Mouse (Mus musculus): ENCODE results near the gene Gm42791.

The Gm42791 gene

GRCm38 (mm10) chr5:148994706-148995414, at the start of gene Gm42791:
Gene Gm42791 (minus strand): TSS chr5:148995147.
- in situ Hi-C loops (cut with MboI, MseI): no loop called here

DNA sequence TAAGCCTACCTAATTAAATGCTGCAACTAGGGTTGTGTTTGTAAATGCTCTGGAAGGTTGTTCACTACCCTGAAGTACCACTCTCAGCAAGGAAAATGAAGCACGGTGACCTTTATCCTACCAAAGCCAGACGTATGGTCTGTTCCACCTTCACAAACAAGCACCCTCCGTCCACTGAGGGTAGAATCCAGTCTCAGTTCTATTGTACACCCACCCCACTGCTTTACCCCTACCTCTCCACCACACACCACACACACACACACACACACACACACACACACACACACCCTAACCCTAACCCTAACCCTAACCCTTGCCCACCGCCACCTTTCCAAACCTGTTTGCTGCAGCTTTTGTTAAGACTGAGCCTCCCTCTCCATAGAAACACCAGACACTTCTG, 49.1 kb upstream of the Gm42791 start:
- in situ Hi-C loops (cut with MboI, MseI): no loop called here

DNA sequence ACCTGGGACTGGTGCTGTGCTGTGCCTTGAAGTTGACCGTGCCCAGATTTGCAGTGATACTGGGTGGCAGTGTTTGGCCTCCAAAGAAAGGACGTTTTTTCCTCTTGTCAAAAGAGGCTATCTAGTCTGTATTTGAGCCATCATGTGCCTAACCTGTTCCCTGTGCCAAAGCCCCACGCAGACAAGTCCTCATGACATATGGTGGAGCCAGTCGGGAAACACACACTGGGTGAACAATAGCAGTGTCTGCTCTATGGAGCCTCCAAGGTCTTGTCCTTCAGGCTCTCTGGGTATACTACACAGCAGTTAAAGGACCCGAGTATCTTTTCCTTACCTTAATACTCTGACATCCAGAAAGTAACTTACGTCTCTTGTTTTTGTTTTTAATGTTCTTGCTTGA, 48.3 kb upstream of the Gm42791 start:
- in situ Hi-C loops (cut with MboI, MseI): no loop called here

GRCm38 (mm10) chr5:149039825-149040224, 44.9 kb upstream of the Gm42791 start:
- in situ Hi-C loops (cut with MboI, MseI): no loop called here

- in situ Hi-C loops (cut with MboI, MseI): no loop called here
These were observed 42.8 kb upstream of the Gm42791 start for GRCm38 (mm10) chr5:149037729-149038128.

DNA sequence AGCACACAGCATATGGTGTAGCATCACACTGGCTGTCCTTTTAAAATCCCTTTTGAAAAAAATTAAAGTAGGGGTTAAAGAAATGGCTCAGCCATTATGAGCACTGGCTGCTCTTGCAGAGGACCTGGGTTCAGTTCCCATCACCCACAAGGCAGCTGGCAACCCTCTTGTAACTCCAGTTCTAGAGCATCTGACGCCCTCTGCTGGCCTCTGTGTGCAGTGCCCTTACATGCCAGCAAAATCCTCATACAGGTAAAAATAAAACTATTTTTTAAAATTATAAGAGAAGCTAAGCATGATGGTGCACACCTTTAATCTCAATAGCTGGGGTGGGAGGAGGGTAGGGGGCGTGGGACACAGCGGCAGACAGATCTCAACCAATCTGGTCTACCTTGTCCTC, 42.0 kb upstream of the Gm42791 start:
- in situ Hi-C loops (cut with MboI, MseI): no loop called here

DNA sequence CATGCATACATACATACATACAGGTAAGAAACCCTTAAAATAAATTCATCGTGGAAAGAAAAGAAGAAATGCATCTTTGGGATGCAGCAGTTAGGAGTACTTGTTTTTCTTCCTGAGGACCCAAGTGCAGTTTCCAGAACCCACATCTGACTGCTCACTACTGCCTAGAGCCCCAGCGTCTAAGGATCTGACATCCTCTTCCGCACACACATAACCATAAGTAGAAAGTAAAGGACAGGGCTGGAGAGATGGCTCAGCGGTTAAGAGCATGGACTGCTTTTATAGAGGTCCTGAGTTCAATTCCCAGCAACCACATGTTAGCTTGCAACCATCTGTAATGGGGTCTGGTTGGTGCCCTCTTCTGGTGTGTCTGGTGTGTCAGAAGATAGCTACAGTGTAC, 37.5 kb upstream of the Gm42791 start:
- in situ Hi-C loops (cut with MboI, MseI): no loop called here

DNA sequence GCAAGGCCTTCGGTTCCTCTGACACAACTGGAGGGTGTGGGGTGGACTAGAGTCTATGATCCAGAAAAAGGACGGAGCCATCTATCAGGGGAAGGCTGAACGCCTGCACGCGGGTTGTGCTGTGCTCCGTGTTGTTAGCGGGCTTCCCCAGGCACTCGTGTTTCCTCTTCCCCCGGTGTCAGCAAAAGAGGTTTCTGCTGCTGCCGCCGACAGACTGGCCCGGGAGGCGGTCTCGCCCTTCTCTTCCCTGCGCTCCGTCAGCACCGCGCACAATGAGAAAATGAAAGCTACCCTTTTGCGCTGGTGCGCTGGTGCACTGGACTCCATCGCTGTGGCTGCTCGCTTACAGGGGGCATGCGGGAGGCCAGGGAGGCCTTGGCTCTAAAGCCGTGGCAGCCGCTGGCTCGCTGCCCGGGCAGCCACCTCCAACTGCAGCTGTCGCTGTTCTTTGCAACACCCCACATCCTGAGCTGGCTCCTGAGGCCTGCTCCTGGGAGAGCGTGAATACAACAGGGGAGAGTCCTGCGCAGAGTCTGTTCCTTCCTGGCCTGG, 36.3 kb upstream of the Gm42791 start:
- in situ Hi-C loops (cut with MboI, MseI): no loop called here

DNA sequence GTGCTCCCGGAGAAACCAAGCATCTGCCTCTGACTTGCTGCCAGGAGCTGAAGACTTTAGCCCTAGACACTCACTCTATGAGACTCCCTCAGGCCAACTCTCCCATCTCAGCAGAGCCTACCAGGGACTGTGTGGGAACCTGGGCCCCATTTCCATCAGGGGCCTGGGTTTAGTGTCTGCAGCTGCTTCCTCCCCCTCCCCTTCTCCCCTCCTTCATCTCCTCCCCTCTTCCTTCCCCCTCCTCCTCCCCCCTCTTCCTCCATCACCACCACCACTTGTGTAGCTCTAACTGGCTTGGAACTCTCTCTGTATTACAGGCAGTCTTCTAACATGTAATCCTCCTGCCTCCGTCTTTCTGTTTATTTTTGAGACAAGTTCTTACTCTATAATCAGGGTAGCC, 35.2 kb upstream of the Gm42791 start:
- in situ Hi-C loops (cut with MboI, MseI): no loop called here

DNA sequence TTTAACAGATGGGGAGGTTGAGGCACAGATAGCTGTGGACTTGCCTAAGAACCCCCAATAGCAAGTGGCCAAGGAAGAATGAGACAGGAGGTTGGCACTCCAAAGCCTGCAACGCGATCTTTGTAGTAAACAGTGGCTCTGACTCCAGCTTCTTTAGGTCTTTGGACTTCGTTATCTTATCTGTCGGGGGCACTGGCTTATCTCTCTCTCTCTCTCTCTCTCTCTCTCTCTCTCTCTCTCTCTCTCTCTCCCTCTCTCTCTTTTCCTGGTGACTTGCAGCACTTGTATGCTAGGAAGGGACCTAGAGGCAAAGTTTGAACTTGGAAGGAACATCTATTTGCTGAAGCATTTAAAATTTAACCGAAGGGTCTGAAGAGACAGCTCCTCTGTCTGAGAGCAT, 33.4 kb upstream of the Gm42791 start:
- in situ Hi-C loops (cut with MboI, MseI): no loop called here

GRCm38 (mm10) chr5:149027389-149027788, 32.4 kb upstream of the Gm42791 start:
- in situ Hi-C loops (cut with MboI, MseI): no loop called here

- in situ Hi-C loops (cut with MboI, MseI): no loop called here
These were observed 26.2 kb upstream of the Gm42791 start for GRCm38 (mm10) chr5:149021120-149021519.

- in situ Hi-C loops (cut with MboI, MseI): no loop called here
These were observed 25.7 kb upstream of the Gm42791 start for GRCm38 (mm10) chr5:149020681-149021062.

- in situ Hi-C loops (cut with MboI, MseI): no loop called here
These were observed 25.2 kb upstream of the Gm42791 start for GRCm38 (mm10) chr5:149020059-149020680.

DNA sequence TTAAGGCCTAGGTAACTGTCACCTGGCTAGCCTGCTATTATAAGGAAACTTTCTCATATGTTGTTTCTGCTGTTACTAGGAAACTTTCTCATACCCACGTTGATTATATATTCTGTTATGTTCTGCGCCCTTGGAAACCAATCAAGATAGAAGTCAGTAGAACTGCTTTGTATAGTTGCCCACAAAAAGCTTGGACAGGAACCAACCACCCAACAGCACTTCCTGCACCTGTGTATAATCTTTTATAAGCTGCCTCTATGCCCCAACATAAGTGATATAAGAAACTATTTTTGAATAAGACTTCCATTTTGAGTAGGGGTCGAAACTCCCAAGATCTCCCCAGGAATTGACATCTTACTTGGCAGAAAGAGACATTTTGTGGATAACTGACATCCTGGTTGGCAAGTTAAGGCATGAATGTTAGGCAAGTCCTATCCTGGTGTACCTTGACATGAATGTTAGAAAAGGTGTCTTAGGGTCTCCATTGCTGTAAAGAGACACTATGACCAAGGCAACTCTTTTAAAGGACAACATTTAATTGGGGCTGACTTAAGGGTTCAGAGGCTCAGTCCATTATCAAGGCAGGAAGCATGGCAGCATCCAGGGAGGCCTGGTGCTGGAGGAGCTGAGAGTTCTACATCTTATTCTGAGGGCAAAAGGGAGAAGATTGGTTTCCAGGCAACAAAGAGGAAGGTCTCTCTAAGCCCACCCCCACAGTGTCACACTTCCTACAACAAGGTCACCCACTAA, 22.9 kb upstream of the Gm42791 start:
- in situ Hi-C loops (cut with MboI, MseI): no loop called here

GRCm38 (mm10) chr5:149017181-149017580, 22.2 kb upstream of the Gm42791 start:
- in situ Hi-C loops (cut with MboI, MseI): no loop called here

DNA sequence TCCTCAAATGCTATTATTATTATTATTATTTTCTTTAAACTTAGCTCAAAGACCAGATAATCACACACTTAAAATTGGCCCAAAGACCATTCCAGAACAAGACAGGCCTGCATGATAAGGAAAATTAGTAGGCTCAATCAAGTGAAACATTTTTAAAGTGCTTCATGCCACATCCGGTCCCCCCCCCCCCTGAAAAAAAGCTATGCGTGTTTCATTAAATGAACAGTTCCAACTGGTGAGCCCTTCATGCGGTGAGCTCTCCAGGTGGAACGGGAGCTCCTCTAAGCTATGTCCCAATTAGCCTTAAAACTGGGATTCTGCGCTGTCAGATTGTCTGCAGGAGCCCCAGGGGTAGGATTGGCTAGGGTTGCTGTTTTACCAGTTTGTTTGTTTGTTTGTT, 21.3 kb upstream of the Gm42791 start:
- in situ Hi-C loops (cut with MboI, MseI): no loop called here

GRCm38 (mm10) chr5:149015335-149016201, 20.6 kb upstream of the Gm42791 start:
- in situ Hi-C loops (cut with MboI, MseI): no loop called here

DNA sequence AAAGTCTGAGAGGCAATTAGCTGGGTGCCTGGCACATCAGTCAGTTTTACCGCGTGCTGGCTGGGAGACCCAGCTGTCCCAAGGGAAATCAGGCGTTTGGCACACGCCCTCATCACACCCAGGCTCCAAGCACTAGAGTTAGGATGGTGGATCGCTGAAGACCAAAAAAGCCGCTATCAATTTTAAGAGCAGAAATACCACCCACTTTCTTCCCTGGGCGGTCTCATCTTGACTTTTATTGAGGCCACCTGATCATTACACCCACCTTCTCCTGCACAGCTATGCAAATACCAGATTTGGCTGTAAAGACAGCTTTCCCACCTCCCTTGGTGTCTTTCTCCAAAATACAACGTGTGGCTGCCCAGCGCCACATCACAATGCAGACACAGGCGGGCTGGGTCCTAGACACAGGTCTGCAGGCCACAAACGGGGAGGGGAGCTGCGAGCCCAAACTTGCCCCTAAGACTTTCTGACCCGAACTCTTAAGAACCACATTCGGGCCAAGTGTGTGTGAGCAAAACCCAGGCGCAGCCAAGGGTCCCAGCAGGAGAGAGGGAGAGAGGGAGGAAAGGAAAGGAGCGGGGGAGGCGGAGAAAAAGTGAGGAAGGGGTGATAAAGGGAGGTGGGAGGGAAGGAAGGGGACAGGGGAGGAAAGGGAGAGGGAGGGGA, 19.8 kb upstream of the Gm42791 start:
- in situ Hi-C loops (cut with MboI, MseI): no loop called here

GRCm38 (mm10) chr5:149013817-149014508, 19.0 kb upstream of the Gm42791 start:
- in situ Hi-C loops (cut with MboI, MseI): no loop called here

Data from regulatory T cell (primary cell).